Mouse (Mus musculus): ENCODE data around the gene Top2a.

The Top2a gene

DNA sequence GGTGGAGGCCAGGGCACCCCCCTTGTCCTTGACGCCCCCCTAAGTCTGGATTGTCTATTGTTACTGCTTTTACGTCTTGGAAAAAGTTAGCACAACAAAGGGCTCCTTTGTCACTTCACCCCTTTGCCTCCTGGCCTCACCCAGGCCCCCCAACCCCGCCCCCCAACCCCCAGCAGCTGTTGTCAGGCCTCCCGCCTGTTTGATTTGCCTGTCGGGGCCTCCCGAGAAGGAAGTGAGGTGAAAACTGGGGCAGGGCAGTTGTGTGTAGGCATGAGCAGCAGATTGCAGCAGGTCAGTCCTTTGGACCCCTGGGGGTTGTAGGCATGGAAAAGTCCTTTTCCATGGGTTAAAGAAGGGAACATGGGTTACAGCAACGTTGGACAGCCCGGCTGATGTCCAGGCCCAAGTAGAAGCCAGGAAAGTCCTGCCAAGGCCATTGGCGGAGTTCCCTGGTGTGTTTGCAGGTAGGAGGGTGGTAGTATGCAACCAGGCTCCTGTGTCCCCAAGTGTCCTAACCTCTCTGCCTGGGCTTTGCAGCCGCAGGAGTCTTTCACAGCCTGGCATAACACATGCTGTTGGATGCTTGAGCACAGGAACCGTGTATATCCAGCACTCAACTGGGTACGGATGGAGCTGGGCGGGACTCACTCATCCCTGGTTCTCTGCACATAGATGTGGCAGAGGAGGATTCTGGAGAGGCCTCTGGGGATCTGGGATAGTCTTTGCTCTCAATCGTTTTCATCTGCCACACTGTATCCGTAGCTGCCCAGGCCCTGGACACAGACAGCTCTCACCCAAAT, 59.2 kb downstream of the Top2a start:
- no peak for DNase-seq (ENCODE audit: low read depth, low spot score)

DNA sequence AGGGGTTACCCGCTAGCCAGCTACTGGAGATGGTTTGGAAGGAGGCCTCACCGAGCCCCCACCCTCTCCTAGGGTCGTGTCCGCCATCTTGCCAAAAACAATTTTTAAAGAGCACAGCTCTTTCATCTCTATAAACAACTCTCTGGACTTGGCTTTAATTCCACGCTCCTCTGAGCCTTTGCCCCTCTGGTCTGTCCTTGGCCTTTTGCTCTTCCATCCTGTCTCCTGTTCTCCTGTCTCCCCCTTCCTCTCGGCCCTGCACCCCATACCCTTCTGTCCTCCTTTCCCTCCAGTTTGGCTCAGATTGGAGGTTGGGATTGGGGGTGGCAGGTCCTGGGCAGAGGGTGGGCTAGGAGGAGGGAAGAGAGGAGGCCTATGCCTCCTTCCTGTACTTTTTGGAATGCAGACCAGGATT, 59.8 kb downstream of the Top2a start:
- no peak for DNase-seq (ENCODE audit: low read depth, low spot score)

DNA sequence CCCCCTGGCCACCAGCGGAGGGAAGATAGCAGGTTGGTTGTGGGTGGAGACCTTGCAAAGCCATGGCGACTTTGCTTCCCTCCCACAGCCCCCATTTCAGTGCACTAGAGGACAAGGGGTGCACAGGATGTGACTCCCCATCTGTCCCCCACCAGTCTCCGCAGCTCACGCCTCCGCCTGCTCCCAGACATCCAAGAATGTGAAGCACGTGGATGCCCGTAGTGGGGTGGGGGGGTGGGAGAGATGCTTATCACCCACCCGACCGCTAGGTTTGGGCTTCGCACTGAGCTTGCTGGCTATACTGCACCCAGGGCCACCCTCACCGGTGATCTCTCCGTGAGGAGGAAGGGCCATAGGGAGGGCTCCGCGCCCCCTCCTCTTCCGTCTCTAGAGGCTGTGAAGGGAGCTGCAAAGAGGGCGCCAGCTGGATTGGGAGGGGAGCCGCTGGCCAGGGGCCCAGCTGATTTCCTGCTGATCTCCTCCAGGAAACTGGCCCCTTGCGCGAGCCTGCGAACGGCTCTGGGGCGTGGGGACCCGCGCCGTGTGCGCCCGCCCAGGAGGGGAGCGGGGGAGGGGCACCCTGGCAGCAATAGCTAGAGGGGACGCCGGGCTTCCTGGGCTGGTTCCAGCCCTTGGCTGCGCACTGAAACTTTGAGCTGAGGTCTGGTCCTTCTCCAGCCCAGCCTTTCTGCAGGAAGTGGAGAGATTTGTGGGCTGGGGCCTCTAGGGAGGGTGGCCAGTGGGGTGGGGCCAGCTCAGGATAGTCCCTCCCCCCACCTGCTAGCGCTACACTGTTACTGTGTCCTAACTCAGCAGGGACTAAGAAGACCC, 60.6 kb downstream of the Top2a start:
- peak; percentile 93 for DNase-seq (ENCODE audit: low read depth, low spot score)

DNA sequence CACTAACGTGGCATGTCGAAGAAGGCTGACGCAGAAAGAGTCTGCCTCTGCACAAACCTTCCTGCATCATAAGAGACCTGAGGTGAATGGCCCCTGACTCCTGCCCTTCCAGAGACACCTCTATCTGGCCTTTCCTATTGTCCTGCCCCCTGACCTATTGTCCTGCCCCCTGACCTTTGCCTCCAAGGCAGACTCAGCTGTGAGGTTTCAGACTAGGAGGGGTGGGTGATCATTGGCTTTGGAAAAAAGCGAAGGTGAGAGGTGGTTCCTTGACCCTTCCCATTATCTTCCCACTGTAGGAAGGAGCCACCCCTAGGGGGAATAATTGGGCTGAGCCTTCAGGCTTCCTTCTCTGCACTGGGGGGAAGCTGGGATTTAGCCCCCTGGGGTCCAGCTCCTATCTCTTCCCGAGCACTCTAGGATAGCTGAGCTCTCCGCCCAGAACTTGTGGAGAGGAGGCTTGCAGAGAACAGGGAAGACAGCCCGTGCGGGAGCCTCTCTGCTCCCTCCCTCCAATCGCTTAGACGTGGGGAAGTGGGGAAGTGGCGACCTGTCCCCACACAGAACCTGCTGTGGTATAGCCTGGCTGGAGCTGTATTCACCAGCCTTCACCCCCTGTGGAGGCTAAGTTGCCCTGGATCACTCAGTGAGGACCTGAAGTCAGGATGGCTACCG, 61.4 kb downstream of the Top2a start:
- peak; percentile 48 for DNase-seq (ENCODE audit: low read depth, low spot score)

- DNase-seq (ENCODE audit: low read depth, low spot score): peak; percentile 48
Observed at GRCm38 (mm10) chr11:98961766-98962165, 62.2 kb downstream of the Top2a start.

- DNase-seq (ENCODE audit: low read depth, low spot score): peak; percentile 73
Observed at GRCm38 (mm10) chr11:98961051-98961592, 62.9 kb downstream of the Top2a start.

GRCm38 (mm10) chr11:98960313-98960906, 63.6 kb downstream of the Top2a start:
- DNase-seq (ENCODE audit: low read depth, low spot score): peak; percentile 68

DNA sequence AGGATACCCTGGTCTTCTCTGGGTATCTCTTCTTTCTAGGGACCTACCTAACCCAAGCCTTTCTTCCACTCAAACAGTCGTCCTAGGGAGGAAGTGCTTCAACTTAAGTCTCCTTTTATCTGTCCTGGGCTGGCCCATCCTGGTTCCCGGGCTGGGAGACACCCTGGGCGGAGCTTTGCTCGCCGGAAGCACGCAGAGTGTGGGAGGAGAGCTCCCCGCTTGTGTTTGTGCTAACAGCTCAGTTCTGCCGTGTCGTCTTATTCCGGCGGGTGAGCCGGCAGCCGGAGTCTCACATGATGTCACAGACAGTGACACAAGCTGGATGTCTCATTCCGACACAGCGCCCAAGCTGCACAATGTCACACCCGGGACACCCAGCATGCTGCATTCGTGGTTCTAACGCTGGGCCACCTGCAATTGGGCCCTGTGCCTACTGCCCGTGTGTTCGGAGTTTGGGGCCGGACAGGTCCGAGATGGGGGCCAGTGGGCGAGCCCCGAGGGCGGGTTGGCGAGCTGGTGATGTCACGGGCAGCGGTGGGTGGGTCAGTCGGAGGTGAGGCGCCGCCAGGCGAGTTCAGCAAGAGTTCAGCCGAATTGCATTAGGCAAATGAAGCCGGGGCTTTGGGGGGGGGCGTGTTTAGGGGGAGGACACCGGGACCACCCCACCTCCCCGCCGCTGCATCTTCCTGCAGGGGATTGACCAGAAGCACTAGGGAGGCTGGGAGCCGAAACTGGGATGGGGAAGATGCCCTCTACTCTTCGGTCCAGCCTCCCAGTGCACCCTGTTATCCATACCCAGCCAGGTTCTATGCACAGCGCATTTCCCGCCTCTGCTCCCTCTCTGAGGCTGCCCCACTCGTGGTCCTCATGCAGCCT, 64.3 kb downstream of the Top2a start:
- peak; percentile 87 for DNase-seq (ENCODE audit: low read depth, low spot score)

DNA sequence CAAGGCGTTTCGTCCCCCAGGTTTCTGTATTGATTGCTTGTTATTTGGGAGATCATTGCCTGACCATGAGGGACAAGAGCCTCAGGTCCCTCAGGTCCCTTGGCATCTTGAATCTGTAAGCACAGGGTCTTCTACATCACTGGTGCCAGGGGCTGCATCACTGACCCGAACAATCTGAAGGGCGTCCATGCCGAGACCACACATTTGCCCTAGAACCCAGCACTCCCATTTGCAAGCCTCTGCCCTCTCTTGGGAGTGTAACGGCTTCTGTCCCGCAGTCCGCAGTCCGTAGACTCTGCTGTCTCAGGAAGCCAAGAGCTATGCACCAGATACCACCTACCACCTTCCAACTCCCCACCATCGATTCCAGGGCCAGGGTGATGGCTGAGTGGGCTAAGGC, 67.6 kb downstream of the Top2a start:
- no peak for DNase-seq (ENCODE audit: low read depth, low spot score)

GRCm38 (mm10) chr11:98955707-98956235, 68.2 kb downstream of the Top2a start:
- DNase-seq (ENCODE audit: low read depth, low spot score): no peak

DNA sequence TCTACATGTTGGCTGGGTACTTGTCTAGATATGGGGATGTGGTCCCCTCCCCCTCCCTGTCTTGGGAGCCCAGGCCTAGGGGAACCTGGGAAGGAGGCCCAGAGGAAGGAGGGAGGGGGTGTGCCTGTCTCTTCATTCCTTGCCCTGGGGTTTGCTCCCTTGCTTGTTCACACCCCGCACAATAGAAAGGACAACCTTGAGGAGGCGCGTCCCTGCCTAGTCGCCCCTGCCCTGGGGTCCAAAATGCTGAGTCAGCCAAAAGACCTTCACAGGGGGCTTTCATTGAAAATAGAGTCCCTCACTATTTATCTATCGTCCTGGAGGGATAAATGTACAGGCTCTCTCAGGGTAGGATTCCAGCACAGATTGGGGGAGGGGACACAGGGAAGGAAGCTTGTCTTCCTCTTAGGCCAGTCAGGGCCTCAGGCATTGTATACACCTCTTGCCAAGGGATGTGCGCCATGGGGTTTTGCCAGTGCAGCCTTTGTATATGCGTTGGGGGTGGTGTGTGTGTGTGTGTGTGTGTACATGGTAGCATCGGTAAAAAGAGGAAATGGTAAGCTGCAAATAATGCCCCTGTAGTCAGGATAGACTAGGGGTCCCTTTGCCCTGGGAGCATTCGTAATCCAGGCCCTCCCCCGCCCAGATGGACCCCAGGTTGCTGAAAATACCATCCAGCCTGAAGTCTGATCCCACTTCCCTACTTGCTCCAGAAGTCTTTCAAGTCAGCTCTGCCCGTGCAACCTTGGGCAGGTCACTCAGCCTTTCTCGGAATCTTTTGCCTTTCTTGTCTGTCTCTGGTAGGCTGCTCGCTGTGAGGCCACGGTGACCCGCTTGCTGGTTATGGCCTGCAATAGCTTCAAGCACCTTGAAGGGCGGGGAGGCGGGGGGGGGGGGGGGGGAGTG, 68.9 kb downstream of the Top2a start:
- peak; percentile 36 for DNase-seq (ENCODE audit: low read depth, low spot score)

GRCm38 (mm10) chr11:98954373-98954772, 69.6 kb downstream of the Top2a start:
- DNase-seq (ENCODE audit: low read depth, low spot score): peak; percentile 77

DNA sequence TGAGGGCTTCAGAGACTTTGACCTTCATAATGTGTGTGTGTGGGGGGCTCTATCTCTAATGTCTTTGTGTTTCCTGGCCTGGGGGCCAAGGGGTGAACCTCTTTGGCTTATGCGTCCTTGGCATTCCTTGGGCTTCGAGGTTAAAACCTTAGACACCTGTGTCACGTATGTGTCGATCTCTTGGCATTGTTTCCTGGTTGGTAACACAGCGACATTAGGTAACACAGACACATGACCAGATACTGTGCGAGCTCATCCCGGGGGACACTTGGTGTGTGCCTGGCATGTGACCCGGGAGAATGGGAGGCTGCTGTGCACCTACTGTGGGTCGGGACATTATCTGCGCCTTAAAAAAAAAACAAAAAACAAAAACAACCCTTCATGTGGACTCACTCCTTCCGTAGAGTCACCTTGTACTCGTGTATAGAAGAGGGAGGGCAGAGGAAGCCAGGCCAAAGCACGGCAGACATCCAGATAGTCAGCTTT, 70.1 kb downstream of the Top2a start:
- no peak for DNase-seq (ENCODE audit: low read depth, low spot score)

DNA sequence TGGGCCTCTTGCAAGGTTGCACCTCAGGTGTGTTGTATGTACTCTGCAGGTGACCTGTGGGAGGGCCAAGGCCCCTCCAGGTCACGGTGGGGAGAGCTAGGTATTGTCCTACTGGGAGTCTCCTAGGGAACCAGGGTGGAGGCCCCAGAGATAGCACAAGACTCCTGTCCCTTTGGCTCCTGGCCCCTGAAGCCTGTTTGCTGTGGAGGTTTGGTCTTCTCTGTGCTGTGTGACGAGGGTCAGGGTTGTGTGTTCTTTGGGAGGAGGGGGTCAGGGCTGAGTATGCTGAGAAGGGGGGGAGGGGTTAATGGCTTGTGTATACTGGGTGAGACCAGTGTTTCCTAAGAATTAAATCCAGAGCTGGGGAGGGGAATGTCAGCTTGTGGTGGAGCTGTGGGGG, 70.6 kb downstream of the Top2a start:
- no peak for DNase-seq (ENCODE audit: low read depth, low spot score)

- DNase-seq (ENCODE audit: low read depth, low spot score): no peak
Observed at GRCm38 (mm10) chr11:98952736-98953135, 71.3 kb downstream of the Top2a start.

- no peak for DNase-seq (ENCODE audit: low read depth, low spot score)
Observed at GRCm38 (mm10) chr11:98952111-98952510, 71.9 kb downstream of the Top2a start.

GRCm38 (mm10) chr11:98951026-98951906, 72.7 kb downstream of the Top2a start:
- peak; percentile 94 for DNase-seq (ENCODE audit: low read depth, low spot score)

GRCm38 (mm10) chr11:98950484-98950883, 73.5 kb downstream of the Top2a start:
- DNase-seq (ENCODE audit: low read depth, low spot score): no peak
